Mouse (Mus musculus) CH12.LX (cell line): ENCODE results near the gene Slc44a4. TPM values are rescaled to one million over a fixed set of nuclear protein-coding genes. Genes with fewer than 3 reads are reported as not detected.
A peak's percentile ranks its signal among the peaks of the same experiment; 100 is the strongest.

Experiments used
- DNase-seq: peaks from one replicate; pipeline ENCODE4 v3.0.0-alpha.2; 2013; ENCODE audit errors: extremely low read depth
- H3K27ac ChIP-seq: 2 replicates; pipeline ENCODE4 v1.5.1; 2012; ENCODE audit warnings: low read depth, mild to moderate bottlenecking, control low read depth, moderate library complexity; ENCODE audit not compliant: insufficient read depth
- H3K27me3 ChIP-seq: replicated peaks from 2 replicates; pipeline ENCODE3; 2012; ENCODE audit warnings: inconsistent platforms
- H3K36me3 ChIP-seq, 2 experiments: replicated peaks in 1 of 2; 2 replicates each; pipeline versions ENCODE3 to v1.6.1; 2012; ENCODE audit warnings: inconsistent platforms in 1 of 2, low read length in 1 of 2, mild to moderate bottlenecking in 1 of 2, mixed read lengths in 1 of 2, moderate library complexity in 1 of 2; ENCODE audit not compliant: control insufficient read depth in 1 of 2, insufficient read depth in 1 of 2
- H3K4me1 ChIP-seq, 2 experiments: 2 replicates each; pipeline ENCODE4 v1.6.1; 2012; ENCODE audit warnings: inconsistent platforms in 1 of 2, moderate library complexity in 1 of 2; ENCODE audit not compliant: insufficient read depth in 2 of 2, control insufficient read depth in 1 of 2
- H3K4me2 ChIP-seq: 2 replicates; pipeline ENCODE4 v1.6.1; 2012; ENCODE audit warnings: low read depth, mild to moderate bottlenecking, control low read depth; ENCODE audit not compliant: poor library complexity, insufficient read depth, severe bottlenecking
- H3K4me3 ChIP-seq, 3 experiments: fragments of 150-350 bp in 1 of 3; sonication (generic) in 1 of 3; replicated peaks in 1 of 3; 2 replicates each; pipeline versions ENCODE3 to v1.5.1; 2011 to 2012; ENCODE audit warnings: low read depth in 2 of 3, low read length in 2 of 3, mild to moderate bottlenecking in 2 of 3, moderate library complexity in 2 of 3, control low read depth in 1 of 3, improper control_type of control experiment in 1 of 3, inconsistent platforms in 1 of 3, mixed read lengths in 1 of 3; ENCODE audit not compliant: poor library complexity in 1 of 3
- H3K79me2 ChIP-seq: replicated peaks from 2 replicates; pipeline ENCODE4 v1.6.1; 2012; ENCODE audit warnings: mild to moderate bottlenecking, moderate library complexity; ENCODE audit not compliant: control insufficient read depth, poor library complexity, insufficient read depth, severe bottlenecking; ENCODE audit errors: extremely low read depth
- H3K9ac ChIP-seq: 2 replicates; pipeline ENCODE4 v1.6.1; 2012; ENCODE audit warnings: low read depth, mild to moderate bottlenecking, control low read depth, moderate library complexity; ENCODE audit not compliant: insufficient read depth
- H3K9me3 ChIP-seq: replicated peaks from 2 replicates; pipeline ENCODE3; 2012; ENCODE audit warnings: low read length, inconsistent platforms, mixed read lengths
- BHLHE40 ChIP-seq: IDR thresholded peaks from 2 replicates; pipeline ENCODE4 v1.6.1; 2011; ENCODE audit warnings: mild to moderate bottlenecking, low read depth, low read length, improper control_type of control experiment
- E2F4 ChIP-seq: IDR thresholded peaks from 2 replicates; pipeline ENCODE4 v1.6.1; 2011; ENCODE audit warnings: low read depth, low read length, improper control_type of control experiment; ENCODE audit not compliant: insufficient replicate concordance
- ELF1 ChIP-seq: IDR thresholded peaks from 2 replicates; pipeline ENCODE4 v1.6.1; 2014; ENCODE audit warnings: low read depth, mild to moderate bottlenecking, inconsistent platforms, low read length, improper control_type of control experiment
- EP300 ChIP-seq: IDR thresholded peaks from 2 replicates; pipeline ENCODE4 v1.6.1; 2011; ENCODE audit warnings: low read length, improper control_type of control experiment
- GABPA ChIP-seq: IDR thresholded peaks from 2 replicates; pipeline ENCODE4 v1.6.1; 2012; ENCODE audit warnings: low read depth, low read length, improper control_type of control experiment, inconsistent platforms; ENCODE audit not compliant: insufficient replicate concordance
- JUN ChIP-seq: IDR thresholded peaks from 2 replicates; pipeline ENCODE4 v1.6.1; 2011; ENCODE audit warnings: low read depth, mild to moderate bottlenecking, low read length, improper control_type of control experiment, moderate library complexity; ENCODE audit not compliant: insufficient read depth
- KAT2A ChIP-seq: IDR thresholded peaks from 2 replicates; pipeline ENCODE4 v1.6.1; 2012; ENCODE audit warnings: low read length, improper control_type of control experiment, inconsistent platforms; ENCODE audit not compliant: insufficient replicate concordance
- MAFK ChIP-seq: IDR thresholded peaks from 2 replicates; pipeline ENCODE4 v1.6.1; 2011; ENCODE audit warnings: low read length, improper control_type of control experiment; ENCODE audit not compliant: insufficient replicate concordance
- MXI1 ChIP-seq: IDR thresholded peaks from 2 replicates; pipeline ENCODE4 v1.6.1; 2011; ENCODE audit warnings: mild to moderate bottlenecking, low read depth, low read length, improper control_type of control experiment
- RAD21 ChIP-seq: IDR thresholded peaks from 2 replicates; pipeline ENCODE4 v1.6.1; 2011; ENCODE audit warnings: low read depth, mild to moderate bottlenecking, low read length, improper control_type of control experiment, moderate library complexity
- RCOR1 ChIP-seq: conservative IDR thresholded peaks from 2 replicates; pipeline ENCODE4 v1.6.1; 2012; ENCODE audit warnings: low read depth, mild to moderate bottlenecking, inconsistent platforms, low read length, improper control_type of control experiment
- SMC3 ChIP-seq: IDR thresholded peaks from 2 replicates; pipeline ENCODE4 v1.6.1; 2011; ENCODE audit warnings: low read depth, low read length, improper control_type of control experiment
- TCF12 ChIP-seq: IDR thresholded peaks from 2 replicates; pipeline ENCODE4 v1.6.1; 2014; ENCODE audit warnings: low read depth, mild to moderate bottlenecking, inconsistent platforms, low read length, improper control_type of control experiment
- ZC3H11A ChIP-seq: IDR thresholded peaks from 2 replicates; pipeline ENCODE4 v1.6.1; 2012; ENCODE audit warnings: low read depth, mild to moderate bottlenecking, inconsistent platforms, low read length, improper control_type of control experiment
- dilution Hi-C: fragments of 300-500 bp; cut with MboI; formaldehyde crosslinking; loops from 2 replicates; pipeline ENCODE4 v1.14.3; 2020; ENCODE audit warnings: low sequenced_read_pairs; ENCODE audit not compliant: extremely low pct_unique_long_range_greater_than_20kb, extremely low pct_ligation_motif_present
- in situ Hi-C: fragments of 300-500 bp; cut with MboI; formaldehyde crosslinking; loops from 3 replicates; pipeline ENCODE4 v1.14.3; 2019; ENCODE audit warnings: low sequenced_read_pairs, low pct_ligation_motif_present, low pct_unique_long_range_greater_than_20kb, mixed read lengths
- polyA plus RNA-seq: library from polyadenylated mRNA; unstranded; fragments of >175 nt; gene quantifications from 2 replicates; pipeline ENCODE4 v1.2.1, GENCODE M21; 2012; ENCODE audit warnings: low read depth; ENCODE audit not compliant: insufficient read length
- total RNA-seq, 2 experiments: library from RNA; depleted of rRNA; stranded (reverse); fragments of 300-350 nt in 1 of 2; fragments of >200 nt in 1 of 2; gene quantifications; 2 replicates each; pipeline ENCODE4 v1.2.3; 2012 to 2014

The Slc44a4 gene
- total RNA-seq (2012; rRNA removed) (0.38 and 0.55 TPM in 2 replicates), total RNA-seq (2014; rRNA removed) (0.62 and 0.66 TPM in 2 replicates), polyA plus RNA-seq (1.1 and 1.4 TPM in 2 replicates)

GRCm38 (mm10) chr17:34913930-34914665 is at the start of gene Slc44a4:
Slc44a4 (plus strand) TSS chr17:34914466.
- dilution Hi-C loops (no loop called here), in situ Hi-C loops (loop anchor here (5.0 kb wide), 1 partner anchor 57 kb away; no protein-coding TSS in a partner anchor)
- no peak for DNase-seq
- H3K4me1 ChIP-seq, result peaks cover 14 to 59% of the 10 kb centered on the region in 2 experiments
- H3K4me2 ChIP-seq, result no peak within 1 kb of the TSS
- H3K9ac ChIP-seq, result peak within 1 kb of the TSS; percentile 47; the same call in 1 of the 2 replicates
- no peaks in the 10 kb centered on the region for H3K9me3 ChIP-seq
- H3K27me3 ChIP-seq, result no peaks in the 10 kb centered on the region
- H3K36me3 ChIP-seq, result peaks cover 44 to 53% of the 10 kb centered on the region in 2 experiments
- no peak for TF ChIP-seq GABPA
- no peak for TF ChIP-seq RAD21
- no peak for TF ChIP-seq MAFK
- no peak for TF ChIP-seq SMC3
- TF ChIP-seq MXI1, result no peak
- TF ChIP-seq E2F4, result no peak
- TF ChIP-seq ELF1, result no peak
- TF ChIP-seq JUN, result no peak
- no peak for TF ChIP-seq ZC3H11A
- no peak for TF ChIP-seq TCF12
- TF ChIP-seq KAT2A, result no peak
- TF ChIP-seq RCOR1, result no peak
- H3K4me3 ChIP-seq, result no peak within 1 kb of the TSS
- no peaks in the 10 kb centered on the region for H3K79me2 ChIP-seq
- H3K27ac ChIP-seq, result no peak within 1 kb of the TSS

DNA sequence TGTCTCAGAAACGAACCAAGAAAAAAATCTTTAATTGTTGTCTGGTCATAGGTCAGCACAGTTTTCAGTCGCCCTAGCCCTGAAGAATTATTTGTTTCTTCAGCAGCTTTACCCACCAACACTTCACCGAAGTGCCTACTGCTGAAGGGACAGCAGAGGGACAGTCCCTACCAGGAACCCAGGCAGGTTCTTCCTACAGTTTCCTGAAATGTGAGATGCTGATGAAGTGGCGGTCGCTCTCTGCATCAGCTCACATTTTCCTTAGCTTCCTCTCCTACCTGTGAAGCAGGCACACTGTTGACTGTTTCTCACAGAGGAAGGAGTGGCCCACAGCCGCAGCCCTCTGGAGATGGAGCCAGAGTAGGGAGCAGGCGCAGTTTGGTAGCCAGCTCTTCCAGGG is 48.3 kb upstream of the Slc44a4 start:
- Histone ChIP-seq H3K79me2 (no peaks in the 10 kb centered on the region), H3K4me3 (no peak overlapping the region), H3K9me3 (no peaks in the 10 kb centered on the region), H3K36me3 (no peaks in the 10 kb centered on the region), H3K27ac (no peak overlapping the region), H3K4me1 (peaks cover 5 to 28% of the 10 kb centered on the region in 2 experiments; a peak in 3 of 4 replicates), H3K4me2 (peak overlapping the region; percentile 10; the same call in 1 of the 2 replicates), H3K27me3 (no peaks in the 10 kb centered on the region), H3K9ac (no peak overlapping the region)
- in situ Hi-C loops (no loop called here), dilution Hi-C loops (no loop called here)
- TF ChIP-seq EP300 (0 out of 2 replicates have a peak, but pooled peaks have one; percentile 48), BHLHE40 (0 out of 2 replicates have a peak, but pooled peaks have one; percentile 23), JUN (no peak), RCOR1 (0 out of 2 replicates have a peak, but pooled peaks have one; percentile 34), ELF1 (peak; percentile 53)
- peak; percentile 51 for DNase-seq
